Mouse (Mus musculus): ENCODE measurements at regions not wholly inside any gene's neighbourhood (a gene's known extent, or its start where the extent isn't known, plus 50 kb on each side); places are given as distances from the start of the nearest gene placed in this dataset.

GRCm38 (mm10) chr14:58520384-58520783, 450.0 kb downstream of the Fgf9 start:
- H3K36me3 ChIP-seq (ENCODE audit: insufficient read depth), result no peaks in the 10 kb centered on the region
- ATAC-seq, result no peak
- no peak overlapping the region for H3K27ac ChIP-seq (ENCODE audit: low read depth, low read length)
- H3K9me3 ChIP-seq (ENCODE audit: low read length), result no peaks in the 10 kb centered on the region
- DNase-seq, result no peak
- H3K27me3 ChIP-seq (ENCODE audit: insufficient read depth, low read length), result no peaks in the 10 kb centered on the region
- no peak for TF ChIP-seq CTCF (IDR thresholded peaks at IDR 0.05; ENCODE audit: low read depth)
- WGBS, result 60% methylated on average over 5 of the region's 5 CpGs
- no peak overlapping the region for H3K4me2 ChIP-seq (ENCODE audit: low read depth)
- no peak overlapping the region for H3K4me3 ChIP-seq (ENCODE audit: low read depth, low read length)
- no peaks in the 10 kb centered on the region for H3K4me1 ChIP-seq (ENCODE audit: insufficient read depth)
- no peak overlapping the region for H3K9ac ChIP-seq

GRCm38 (mm10) chr14:58519086-58519485, 448.7 kb downstream of the Fgf9 start:
- H3K4me2 ChIP-seq (ENCODE audit: low read depth), result no peak overlapping the region
- no peaks in the 10 kb centered on the region for H3K9me3 ChIP-seq (ENCODE audit: low read length)
- no peak for TF ChIP-seq CTCF (IDR thresholded peaks at IDR 0.05; ENCODE audit: low read depth)
- no peak for DNase-seq
- no peak overlapping the region for H3K4me3 ChIP-seq (ENCODE audit: low read depth, low read length)
- WGBS, result 100% methylated on average over 1 of the region's 1 CpGs
- no peaks in the 10 kb centered on the region for H3K27me3 ChIP-seq (ENCODE audit: insufficient read depth, low read length)
- no peaks in the 10 kb centered on the region for H3K4me1 ChIP-seq (ENCODE audit: insufficient read depth)
- no peak overlapping the region for H3K27ac ChIP-seq (ENCODE audit: low read depth, low read length)
- ATAC-seq, result no peak
- H3K36me3 ChIP-seq (ENCODE audit: insufficient read depth), result no peaks in the 10 kb centered on the region
- H3K9ac ChIP-seq, result no peak overlapping the region

GRCm38 (mm10) chr14:58516543-58516942, 446.2 kb downstream of the Fgf9 start:
- Histone ChIP-seq H3K4me3 (ENCODE audit: low read depth, low read length) (no peak overlapping the region), H3K4me2 (ENCODE audit: low read depth) (no peak overlapping the region), H3K4me1 (ENCODE audit: insufficient read depth) (no peaks in the 10 kb centered on the region), H3K27ac (ENCODE audit: low read depth, low read length) (no peak overlapping the region), H3K9ac (no peak overlapping the region), H3K9me3 (ENCODE audit: low read length) (no peaks in the 10 kb centered on the region), H3K36me3 (ENCODE audit: insufficient read depth) (no peaks in the 10 kb centered on the region), H3K27me3 (ENCODE audit: insufficient read depth, low read length) (no peaks in the 10 kb centered on the region)
- ATAC-seq (no peak), DNase-seq (no peak)
- 75% methylated on average over 4 of the region's 4 CpGs for WGBS
- no peak for TF ChIP-seq CTCF (IDR thresholded peaks at IDR 0.05; ENCODE audit: low read depth)

- no peaks in the 10 kb centered on the region for H3K36me3 ChIP-seq (ENCODE audit: insufficient read depth)
- no peak overlapping the region for H3K9ac ChIP-seq
- ATAC-seq (no peak), DNase-seq (no peak)
- TF ChIP-seq CTCF (IDR thresholded peaks at IDR 0.05; ENCODE audit: low read depth), result no peak
- no peaks in the 10 kb centered on the region for H3K27me3 ChIP-seq (ENCODE audit: insufficient read depth, low read length)
- H3K4me1 ChIP-seq (ENCODE audit: insufficient read depth), result no peaks in the 10 kb centered on the region
- H3K27ac ChIP-seq (ENCODE audit: low read depth, low read length), result no peak overlapping the region
- 90% methylated on average over 6 of the region's 6 CpGs for WGBS
- H3K4me3 ChIP-seq (ENCODE audit: low read depth, low read length), result no peak overlapping the region
- H3K9me3 ChIP-seq (ENCODE audit: low read length), result no peaks in the 10 kb centered on the region
- H3K4me2 ChIP-seq (ENCODE audit: low read depth), result no peak overlapping the region
Measured at GRCm38 (mm10) chr14:58512177-58512576, 441.8 kb downstream of the Fgf9 start.

- ATAC-seq (no peak), DNase-seq (no peak)
- Histone ChIP-seq H3K4me1 (ENCODE audit: insufficient read depth) (no peaks in the 10 kb centered on the region), H3K27ac (ENCODE audit: low read depth, low read length) (no peak overlapping the region), H3K9me3 (ENCODE audit: low read length) (no peaks in the 10 kb centered on the region), H3K4me2 (ENCODE audit: low read depth) (no peak overlapping the region), H3K36me3 (ENCODE audit: insufficient read depth) (no peaks in the 10 kb centered on the region), H3K27me3 (ENCODE audit: insufficient read depth, low read length) (no peaks in the 10 kb centered on the region), H3K4me3 (ENCODE audit: low read depth, low read length) (no peak overlapping the region), H3K9ac (no peak overlapping the region)
- TF ChIP-seq CTCF (IDR thresholded peaks at IDR 0.05; ENCODE audit: low read depth), result no peak
- 54% methylated on average over 4 of the region's 4 CpGs for WGBS
Measured at GRCm38 (mm10) chr14:58511571-58511985, 441.2 kb downstream of the Fgf9 start.

GRCm38 (mm10) chr14:58510790-58511189, 440.4 kb downstream of the Fgf9 start:
- no peaks in the 10 kb centered on the region for H3K9me3 ChIP-seq (ENCODE audit: low read length)
- no peaks in the 10 kb centered on the region for H3K4me1 ChIP-seq (ENCODE audit: insufficient read depth)
- no peak overlapping the region for H3K4me3 ChIP-seq (ENCODE audit: low read depth, low read length)
- no peaks in the 10 kb centered on the region for H3K36me3 ChIP-seq (ENCODE audit: insufficient read depth)
- H3K27me3 ChIP-seq (ENCODE audit: insufficient read depth, low read length), result no peaks in the 10 kb centered on the region
- 72% methylated on average over 4 of the region's 4 CpGs for WGBS
- H3K9ac ChIP-seq, result no peak overlapping the region
- ATAC-seq (no peak), DNase-seq (no peak)
- no peak overlapping the region for H3K4me2 ChIP-seq (ENCODE audit: low read depth)
- TF ChIP-seq CTCF (IDR thresholded peaks at IDR 0.05; ENCODE audit: low read depth), result 0 out of 2 replicates have a peak, but pooled peaks have one; percentile 4
- H3K27ac ChIP-seq (ENCODE audit: low read depth, low read length), result no peak overlapping the region

- TF ChIP-seq CTCF (IDR thresholded peaks at IDR 0.05; ENCODE audit: low read depth), result no peak
- H3K27me3 ChIP-seq (ENCODE audit: insufficient read depth, low read length), result no peaks in the 10 kb centered on the region
- no peaks in the 10 kb centered on the region for H3K9me3 ChIP-seq (ENCODE audit: low read length)
- H3K4me1 ChIP-seq (ENCODE audit: insufficient read depth), result no peaks in the 10 kb centered on the region
- ATAC-seq, result no peak
- no peak overlapping the region for H3K9ac ChIP-seq
- no peak overlapping the region for H3K4me3 ChIP-seq (ENCODE audit: low read depth, low read length)
- 51% methylated on average over 4 of the region's 4 CpGs for WGBS
- no peak for DNase-seq
- no peak overlapping the region for H3K27ac ChIP-seq (ENCODE audit: low read depth, low read length)
- no peaks in the 10 kb centered on the region for H3K36me3 ChIP-seq (ENCODE audit: insufficient read depth)
- no peak overlapping the region for H3K4me2 ChIP-seq (ENCODE audit: low read depth)
Measured at GRCm38 (mm10) chr14:58509106-58509505, 438.8 kb downstream of the Fgf9 start.

GRCm38 (mm10) chr14:58506490-58506889, 436.1 kb downstream of the Fgf9 start:
- no peaks in the 10 kb centered on the region for H3K36me3 ChIP-seq (ENCODE audit: insufficient read depth)
- H3K4me3 ChIP-seq (ENCODE audit: low read depth, low read length), result no peak overlapping the region
- no peak overlapping the region for H3K9ac ChIP-seq
- DNase-seq (no peak), ATAC-seq (no peak)
- TF ChIP-seq CTCF (IDR thresholded peaks at IDR 0.05; ENCODE audit: low read depth), result no peak
- H3K9me3 ChIP-seq (ENCODE audit: low read length), result no peaks in the 10 kb centered on the region
- no peaks in the 10 kb centered on the region for H3K4me1 ChIP-seq (ENCODE audit: insufficient read depth)
- WGBS, result 81% methylated on average over 3 of the region's 3 CpGs
- no peak overlapping the region for H3K4me2 ChIP-seq (ENCODE audit: low read depth)
- H3K27ac ChIP-seq (ENCODE audit: low read depth, low read length), result no peak overlapping the region
- no peaks in the 10 kb centered on the region for H3K27me3 ChIP-seq (ENCODE audit: insufficient read depth, low read length)

Data from forebrain, postnatal 0 days (tissue).